Mouse (Mus musculus) testis, adult 2 months (tissue): ENCODE data around the gene Gdf10.

Source experiments
- CTCF ChIP-seq: fragments of 200-500 bp; IDR thresholded peaks from 2 replicates; pipeline ENCODE4 v1.5.1; 2012; ENCODE audit warnings: low read depth, mild to moderate bottlenecking, inconsistent platforms, low read length, moderate library complexity; ENCODE audit not compliant: control insufficient read depth, insufficient read depth, insufficient replicate concordance
- POLR2A ChIP-seq: fragments of 200-500 bp; IDR thresholded peaks from 2 replicates; pipeline ENCODE4 v1.6.1; 2012; ENCODE audit warnings: low read depth, mild to moderate bottlenecking, inconsistent platforms, low read length, moderate library complexity; ENCODE audit not compliant: control insufficient read depth

DNA sequence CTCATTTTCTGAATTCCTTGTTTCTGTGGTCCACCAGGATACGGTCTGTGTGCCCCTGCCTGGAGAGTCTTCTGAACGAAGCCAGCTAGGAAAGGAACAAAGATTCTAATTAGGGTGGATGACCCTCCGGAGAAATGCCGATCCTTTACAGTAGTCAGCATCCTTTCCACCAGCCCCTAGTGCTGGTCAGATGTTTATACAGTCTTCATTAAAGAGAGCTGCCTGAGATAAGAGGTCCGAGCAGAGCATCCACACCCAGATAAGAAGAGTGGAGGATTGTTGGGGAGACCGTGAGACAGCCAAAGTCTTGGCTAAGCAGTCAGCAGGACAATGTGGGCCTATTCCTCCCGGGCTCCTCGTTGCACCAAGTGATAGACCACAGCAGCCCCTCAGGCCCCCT, 17.4 kb downstream of the Gdf10 start, which contains the start of gene Gdf2:
- TF ChIP-seq CTCF (no peak), POLR2A (no peak)
